Mouse (Mus musculus): ENCODE measurements around the gene Gm11757.
"Not testable (repeated sequence)": the region's sequence is repeated elsewhere in the genome, so short reads cannot be mapped to it uniquely, and the experiment has no call there.

Gm11757 gene

DNA sequence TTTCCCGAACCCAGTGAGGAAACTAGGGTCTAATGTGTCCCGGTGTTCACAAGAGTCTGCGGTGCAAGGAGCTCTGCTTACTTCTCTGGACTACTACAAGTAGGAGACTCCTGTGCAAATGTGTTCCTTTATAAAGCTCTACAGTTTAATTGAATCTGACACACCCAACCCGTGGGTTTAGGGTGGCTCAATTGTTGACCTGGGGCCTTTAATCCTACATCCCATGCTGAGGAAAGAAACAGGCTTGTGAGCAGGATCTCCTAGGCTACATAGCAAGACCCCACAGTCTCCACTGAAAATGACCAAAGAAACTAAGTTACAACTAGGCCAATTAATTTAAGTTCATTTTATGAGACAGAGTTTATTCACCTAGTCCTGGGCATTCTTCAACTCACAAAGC lies at the start of gene Gm11757:
Gm11757 (minus strand) TSS at position 101 of the 400 bp plus-strand sequence.
- DNase-seq (ENCODE audit: low read depth, low spot score) = not testable (repeated sequence)

GRCm38 (mm10) chr4:73920660-73921059 lies 29.7 kb upstream of the Gm11757 start, which contains the start of gene Gm11756:
TSS of gene Gm11756 (minus strand) at chr4:73920760.
- DNase-seq (ENCODE audit: low read depth, low spot score) = not testable (repeated sequence)

DNA sequence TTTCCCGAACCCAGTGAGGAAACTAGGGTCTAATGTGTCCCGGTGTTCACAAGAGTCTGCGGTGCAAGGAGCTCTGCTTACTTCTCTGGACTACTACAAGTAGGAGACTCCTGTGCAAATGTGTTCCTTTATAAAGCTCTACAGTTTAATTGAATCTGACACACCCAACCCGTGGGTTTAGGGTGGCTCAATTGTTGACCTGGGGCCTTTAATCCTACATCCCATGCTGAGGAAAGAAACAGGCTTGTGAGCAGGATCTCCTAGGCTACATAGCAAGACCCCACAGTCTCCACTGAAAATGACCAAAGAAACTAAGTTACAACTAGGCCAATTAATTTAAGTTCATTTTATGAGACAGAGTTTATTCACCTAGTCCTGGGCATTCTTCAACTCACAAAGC lies 14.9 kb upstream of the Gm11757 start, which contains the start of gene Gm13871:
Gm13871 (minus strand) TSS at position 101 of the 400 bp plus-strand sequence.
- DNase-seq (ENCODE audit: low read depth, low spot score) = not testable (repeated sequence)

DNA sequence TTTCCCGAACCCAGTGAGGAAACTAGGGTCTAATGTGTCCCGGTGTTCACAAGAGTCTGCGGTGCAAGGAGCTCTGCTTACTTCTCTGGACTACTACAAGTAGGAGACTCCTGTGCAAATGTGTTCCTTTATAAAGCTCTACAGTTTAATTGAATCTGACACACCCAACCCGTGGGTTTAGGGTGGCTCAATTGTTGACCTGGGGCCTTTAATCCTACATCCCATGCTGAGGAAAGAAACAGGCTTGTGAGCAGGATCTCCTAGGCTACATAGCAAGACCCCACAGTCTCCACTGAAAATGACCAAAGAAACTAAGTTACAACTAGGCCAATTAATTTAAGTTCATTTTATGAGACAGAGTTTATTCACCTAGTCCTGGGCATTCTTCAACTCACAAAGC lies 14.7 kb downstream of the Gm11757 start, which contains the start of gene Gm11758:
Gm11758 (minus strand) TSS at position 101 of the 400 bp plus-strand sequence.
- not testable (repeated sequence) for DNase-seq (ENCODE audit: low read depth, low spot score)
